Mouse (Mus musculus): ENCODE results near the gene Usp39.

The Usp39 gene

DNA sequence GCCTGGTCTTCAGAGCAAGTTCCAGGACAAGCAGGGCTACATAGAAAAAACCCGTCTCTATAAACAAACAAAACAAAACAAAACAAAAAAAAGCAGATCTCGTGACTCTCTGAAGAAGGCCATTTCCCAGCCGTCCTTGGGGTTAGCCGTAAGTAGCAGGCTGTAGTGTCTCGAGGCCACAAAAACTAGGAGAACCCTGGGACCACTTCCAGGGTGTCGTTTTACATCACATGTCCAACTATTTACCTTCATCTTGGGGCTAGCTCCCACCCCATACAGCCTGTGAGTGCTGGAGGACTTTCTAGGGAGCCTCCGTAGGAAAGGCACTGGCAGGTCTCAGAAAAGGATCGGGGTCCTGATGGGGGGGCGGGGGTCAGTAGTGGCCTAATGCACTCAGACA lies 41.5 kb downstream of the Usp39 start:
- in situ Hi-C loops (cut with MboI, MseI): no loop called here

DNA sequence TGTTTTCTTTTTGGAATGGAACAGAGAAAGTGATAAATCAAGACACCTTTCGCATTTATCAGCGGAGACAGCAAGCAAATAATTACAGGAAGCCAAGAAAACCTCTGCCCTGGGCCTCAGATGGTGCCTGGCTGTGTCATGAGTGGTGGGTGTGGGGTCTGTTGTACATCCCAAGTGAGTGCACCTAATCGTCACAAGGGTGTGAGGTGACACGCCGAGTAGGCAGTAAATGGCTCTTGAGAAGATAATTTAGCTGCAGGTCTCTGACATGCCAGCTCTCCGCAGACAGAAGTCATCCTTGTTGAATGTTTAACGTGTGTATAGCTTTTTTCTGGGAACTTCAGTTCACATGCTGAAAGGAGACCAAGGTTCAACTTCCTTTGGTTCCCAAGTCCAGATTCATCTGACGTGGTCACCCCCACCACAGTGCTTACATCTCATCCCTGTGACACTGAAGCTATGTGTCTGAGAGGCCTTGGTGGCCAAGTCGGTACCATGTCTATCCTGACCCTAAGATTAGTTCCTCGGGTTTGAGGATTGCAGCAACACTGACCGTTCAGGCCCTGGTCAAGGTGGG lies 42.5 kb downstream of the Usp39 start:
- in situ Hi-C loops (cut with MboI, MseI): no loop called here

DNA sequence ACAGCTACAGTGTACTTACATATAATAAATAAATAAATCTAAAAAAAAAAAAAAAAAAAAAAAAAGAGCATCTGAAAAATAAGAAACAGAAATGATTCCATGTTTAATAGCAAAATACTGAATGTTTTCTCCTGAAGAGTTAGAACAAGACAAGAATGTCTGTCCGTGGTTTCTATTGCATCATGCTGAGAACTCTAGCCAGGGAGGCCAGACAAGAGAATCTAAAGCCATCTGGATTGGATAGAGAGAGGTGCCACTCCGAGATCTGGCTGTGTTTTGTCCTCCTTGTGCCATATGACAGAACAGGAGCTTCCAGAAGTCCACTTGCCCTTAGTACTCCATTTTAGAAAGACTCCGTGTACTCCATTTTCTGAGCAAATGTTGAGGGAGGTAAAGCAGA lies 47.2 kb downstream of the Usp39 start:
- in situ Hi-C loops (cut with MboI, MseI): no loop called here

DNA sequence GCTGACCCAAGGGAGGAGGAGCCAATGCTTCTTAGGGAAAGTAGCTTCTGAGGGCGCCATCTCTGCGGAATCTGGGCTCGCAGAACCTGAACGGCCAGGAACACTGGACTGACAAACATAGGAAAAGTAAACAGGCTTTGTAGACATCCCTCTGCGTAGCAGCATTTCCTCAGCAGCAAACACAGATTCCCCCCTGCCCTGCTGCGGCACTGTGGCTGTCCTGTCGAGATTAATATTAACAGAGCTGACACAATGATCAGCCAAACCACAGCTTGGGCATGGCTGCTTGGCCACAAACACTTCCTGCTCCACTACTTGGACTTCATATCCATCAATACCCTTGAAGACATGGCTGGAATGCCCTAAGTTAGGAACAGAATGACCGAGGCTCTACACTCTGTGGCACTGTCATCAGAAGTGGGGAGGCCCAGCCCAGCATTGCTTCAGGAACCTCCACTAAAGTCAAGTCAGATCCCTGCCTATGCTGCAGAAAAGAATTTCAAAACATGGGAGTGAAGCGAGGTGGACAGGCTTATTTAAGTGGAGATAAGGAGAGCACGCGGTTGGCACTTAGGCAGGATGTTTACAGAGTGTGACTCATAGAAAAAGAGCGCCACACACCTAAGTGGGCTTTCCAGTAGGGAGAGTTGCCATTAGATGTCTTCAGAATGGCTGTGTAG lies 51.9 kb downstream of the Usp39 start:
- in situ Hi-C loops (cut with MboI, MseI): no loop called here

DNA sequence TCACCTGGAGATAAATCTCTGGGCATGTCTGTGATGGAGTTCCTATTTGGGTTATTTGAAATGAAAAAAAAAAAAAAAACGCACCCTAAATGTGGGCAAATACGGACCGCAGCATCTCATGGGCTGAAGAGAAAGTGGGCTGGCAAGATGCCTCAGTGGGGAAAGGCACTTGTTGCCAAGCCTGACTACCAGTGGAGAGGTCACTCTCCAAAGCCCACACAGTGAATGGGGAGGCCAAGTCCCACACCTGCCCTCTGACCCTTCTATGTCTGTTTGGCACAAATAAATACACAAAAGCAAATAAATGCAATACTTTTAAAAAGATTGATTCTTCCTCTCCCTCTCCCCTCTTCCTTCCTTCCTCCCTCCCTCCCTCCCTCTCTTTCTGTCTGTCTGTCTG lies 55.5 kb downstream of the Usp39 start:
- in situ Hi-C loops (cut with MboI, MseI): no loop called here

DNA sequence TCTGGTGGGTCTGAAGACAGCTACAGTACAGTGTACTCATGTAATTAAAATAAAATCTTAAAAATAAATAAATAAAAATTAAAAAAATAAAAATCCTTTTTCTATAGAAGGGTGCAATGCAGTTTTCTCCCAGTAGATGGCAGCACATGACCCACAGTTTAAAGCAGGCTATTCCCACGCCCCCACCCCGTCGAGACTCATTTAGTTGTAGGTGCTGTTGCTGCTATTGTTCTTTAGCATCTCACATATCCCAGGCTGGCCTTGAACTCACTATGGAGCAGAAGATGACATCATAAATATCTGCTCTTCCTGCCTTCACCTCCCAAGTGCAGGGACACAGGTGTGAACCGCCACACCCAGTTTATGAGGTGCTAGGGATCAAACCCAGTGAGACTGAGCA lies 61.1 kb downstream of the Usp39 start:
- in situ Hi-C loops (cut with MboI, MseI): no loop called here

DNA sequence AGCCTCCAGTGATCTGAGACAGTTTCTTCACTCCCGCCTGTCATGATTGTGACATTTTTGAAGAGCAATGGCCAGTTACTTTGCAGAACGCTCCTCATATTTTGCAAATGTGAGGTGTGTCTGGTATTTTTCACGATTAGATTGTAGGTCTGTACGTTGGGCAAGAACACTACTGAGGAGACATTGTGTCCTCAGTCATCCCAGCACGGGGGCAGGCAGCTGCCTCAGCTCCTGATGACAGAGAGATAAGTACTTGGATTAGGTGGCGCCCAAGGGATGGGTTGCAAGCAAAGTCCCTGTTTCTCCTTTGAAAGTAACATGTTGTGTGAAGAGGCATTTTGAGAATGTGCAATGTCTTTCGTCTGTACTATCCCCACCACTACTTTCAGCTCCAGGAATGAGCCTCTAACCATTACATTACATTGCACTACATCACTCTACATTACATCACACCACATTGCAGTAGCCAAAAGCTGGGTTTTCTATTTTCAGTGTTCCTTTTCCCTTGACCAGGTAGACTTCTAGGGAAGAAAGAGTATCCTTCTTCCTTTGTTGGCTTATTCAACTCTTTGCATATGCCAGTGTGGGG lies 64.5 kb downstream of the Usp39 start:
- in situ Hi-C loops (cut with MboI, MseI): no loop called here

DNA sequence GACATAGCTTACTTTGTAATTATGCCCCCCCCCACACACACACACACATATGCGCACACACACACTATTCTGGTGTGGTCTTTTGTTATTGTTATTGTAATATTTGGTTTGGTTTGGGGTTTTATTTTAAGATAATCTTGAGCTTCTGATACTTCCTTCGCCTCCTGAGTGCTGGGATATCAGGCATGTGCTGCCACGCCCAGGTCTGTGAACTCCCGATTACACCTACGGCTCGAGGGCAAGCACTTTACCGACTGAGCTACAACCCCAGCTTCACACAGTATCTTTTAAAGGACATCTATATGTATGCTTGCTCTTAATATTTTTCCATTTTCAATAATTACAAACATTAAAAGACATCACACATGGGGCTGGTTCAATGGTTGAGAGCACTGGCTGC lies 65.5 kb downstream of the Usp39 start:
- in situ Hi-C loops (cut with MboI, MseI): no loop called here

DNA sequence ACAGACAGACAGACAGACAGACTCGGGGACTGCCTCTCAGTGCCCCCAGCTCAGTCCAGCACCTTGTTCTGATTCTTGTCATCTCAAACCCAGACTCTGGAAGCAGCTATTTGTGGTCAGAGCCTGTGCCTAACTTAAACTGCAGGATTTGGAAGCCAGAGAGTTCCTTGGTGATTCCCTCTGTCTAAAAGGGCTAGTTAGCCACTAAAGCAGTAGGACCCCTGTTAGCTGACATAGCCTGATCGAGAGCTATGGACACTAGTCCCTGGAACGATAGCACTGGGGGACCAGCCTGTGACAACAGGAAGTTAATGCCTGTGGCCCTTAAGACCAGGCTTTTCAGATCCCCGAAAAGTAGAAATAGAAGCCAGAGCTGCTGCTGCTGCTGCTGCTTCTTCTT lies 66.1 kb downstream of the Usp39 start:
- in situ Hi-C loops (cut with MboI, MseI): no loop called here

DNA sequence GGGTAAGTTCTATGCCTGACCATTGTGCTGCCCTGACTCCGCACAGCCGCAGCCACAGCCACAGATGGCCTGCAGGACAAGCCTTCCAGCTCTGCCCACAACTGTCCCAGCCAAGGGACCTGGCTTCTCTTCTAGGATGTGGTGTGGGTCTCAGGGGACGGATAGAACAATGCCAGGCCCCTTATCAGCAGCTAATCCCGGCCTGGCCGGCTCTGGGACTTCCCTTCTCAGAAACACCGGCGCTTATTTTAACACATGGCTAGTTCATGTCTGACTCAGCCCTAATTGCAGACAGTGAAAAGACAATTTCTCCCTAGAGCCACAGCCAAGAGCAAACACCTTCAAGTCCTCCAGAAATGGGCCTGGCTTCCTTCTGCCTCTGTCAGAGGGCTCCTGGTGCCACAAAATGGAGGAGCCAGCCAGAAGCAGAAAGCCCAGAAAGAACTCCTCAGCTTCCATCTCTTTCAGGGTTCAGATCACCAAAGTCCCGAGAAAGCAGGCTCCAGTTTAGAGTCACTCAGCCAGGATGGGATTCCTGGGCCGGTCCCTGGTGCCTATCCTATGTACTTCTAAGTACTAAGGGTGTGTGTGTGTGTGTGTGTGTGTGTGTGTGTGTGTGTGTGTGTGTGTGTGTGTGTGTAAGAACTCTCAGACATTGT lies 67.3 kb downstream of the Usp39 start:
- in situ Hi-C loops (cut with MboI, MseI): no loop called here

DNA sequence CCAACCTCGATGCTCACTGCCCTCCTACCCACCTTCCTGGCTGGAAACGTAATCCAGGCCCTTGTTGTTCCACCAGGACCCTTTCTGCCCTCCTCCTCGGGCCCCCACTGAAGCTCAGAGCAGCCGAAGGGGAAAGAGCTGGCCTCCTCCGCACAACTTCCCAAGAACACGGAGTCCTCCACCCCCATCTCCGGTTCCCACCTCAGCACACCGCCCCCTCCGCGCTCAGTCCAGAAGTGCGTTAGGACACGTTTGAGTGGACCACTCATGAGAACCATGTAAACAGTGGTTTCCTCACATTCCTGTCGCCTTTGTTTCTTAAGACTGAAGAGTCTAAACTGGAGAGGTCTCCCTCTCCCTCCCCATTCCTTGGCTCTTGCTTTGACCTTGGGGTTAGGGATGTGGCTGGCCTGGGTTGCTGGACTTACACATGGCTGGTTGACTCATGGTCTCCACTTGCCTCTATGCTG lies 68.0 kb downstream of the Usp39 start:
- in situ Hi-C loops (cut with MboI, MseI): no loop called here

DNA sequence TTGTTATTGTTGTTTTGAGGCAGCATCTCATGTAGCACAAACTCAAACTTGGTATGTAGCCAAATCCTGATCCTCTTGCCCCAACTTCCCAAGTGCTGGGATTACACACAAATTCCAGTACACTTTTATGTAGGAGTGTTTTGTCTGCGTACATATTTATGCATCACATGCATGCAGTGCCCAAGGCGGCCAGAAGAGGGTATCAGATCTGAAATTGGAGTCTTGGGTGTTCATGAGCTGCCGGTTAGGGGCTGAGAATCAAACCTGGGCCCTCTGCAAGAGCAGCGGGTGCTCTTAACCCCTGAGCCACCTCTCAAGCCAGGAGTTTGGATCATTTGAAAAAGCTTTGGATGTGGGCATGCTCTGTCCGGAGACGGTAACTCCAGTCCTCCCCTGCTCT lies 68.8 kb downstream of the Usp39 start:
- in situ Hi-C loops (cut with MboI, MseI): no loop called here

DNA sequence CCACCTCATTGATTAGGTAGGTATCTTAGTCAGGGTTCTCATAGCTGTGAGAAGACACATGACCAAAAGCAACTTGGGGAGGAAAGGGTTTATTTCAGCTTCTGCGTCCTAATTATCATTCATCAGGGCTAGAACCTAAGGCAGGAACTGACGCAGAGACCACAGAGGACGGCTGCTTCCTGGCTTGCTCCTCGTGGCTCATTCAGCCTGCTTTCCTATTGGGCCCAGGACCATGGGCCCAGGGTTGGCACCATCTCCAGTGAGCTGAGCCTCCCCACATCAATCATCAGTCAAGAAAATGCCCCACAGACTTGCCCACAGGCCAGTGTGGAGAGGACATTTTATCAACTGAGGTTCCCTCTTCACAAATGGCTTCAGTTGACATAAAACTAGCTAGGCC lies 69.5 kb downstream of the Usp39 start:
- in situ Hi-C loops (cut with MboI, MseI): no loop called here

DNA sequence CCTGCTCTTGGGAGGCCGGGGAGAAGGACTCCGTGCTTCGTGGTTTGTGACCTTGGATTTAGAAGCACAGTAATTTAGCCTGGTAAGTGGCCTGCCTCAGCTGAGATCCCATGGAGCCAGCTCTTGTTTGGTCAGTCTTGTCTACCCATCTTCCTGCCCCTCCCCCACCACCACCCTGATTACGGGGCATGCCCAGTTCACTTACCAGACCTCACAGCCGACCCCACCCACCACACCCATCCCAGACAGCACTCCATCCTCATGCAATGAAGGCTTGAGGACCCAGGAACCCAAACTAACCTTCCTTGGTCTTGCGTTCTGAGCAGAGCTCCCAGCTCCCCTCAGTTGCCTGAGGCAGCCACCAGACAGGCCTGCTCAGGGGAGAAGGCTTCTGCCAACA lies 71.8 kb downstream of the Usp39 start:
- in situ Hi-C loops (cut with MboI, MseI): loop anchor here (5.0 kb wide), 1 partner anchor 49 kb away; no protein-coding TSS in a partner anchor

DNA sequence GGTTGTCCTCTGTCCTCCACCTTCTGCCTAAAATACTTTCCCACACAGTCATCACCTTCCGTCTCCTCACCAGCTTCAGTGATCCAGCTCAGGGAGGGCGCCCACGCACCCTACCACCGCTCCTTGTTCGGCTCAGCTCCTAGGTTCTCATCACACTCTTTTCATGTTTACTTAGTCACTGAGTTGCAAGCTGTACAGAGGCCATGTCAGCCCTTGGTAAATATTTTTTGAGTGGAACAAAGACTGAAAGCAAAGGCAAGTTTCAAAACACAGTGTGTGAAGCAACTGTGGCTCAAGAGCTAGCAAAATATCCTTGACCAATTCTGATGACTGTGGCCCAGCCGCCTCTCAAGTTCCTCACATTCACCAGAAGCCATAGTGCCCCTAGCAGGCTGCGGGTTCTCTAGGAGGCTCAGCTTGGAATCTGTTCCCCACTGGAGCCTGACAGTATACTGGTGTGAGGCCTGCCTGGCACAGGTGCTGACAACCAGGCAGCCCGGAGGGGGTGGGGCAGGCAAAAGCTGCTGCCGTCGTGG lies 72.8 kb downstream of the Usp39 start:
- in situ Hi-C loops (cut with MboI, MseI): loop anchor here (5.0 kb wide), 1 partner anchor 50 kb away; no protein-coding TSS in a partner anchor

DNA sequence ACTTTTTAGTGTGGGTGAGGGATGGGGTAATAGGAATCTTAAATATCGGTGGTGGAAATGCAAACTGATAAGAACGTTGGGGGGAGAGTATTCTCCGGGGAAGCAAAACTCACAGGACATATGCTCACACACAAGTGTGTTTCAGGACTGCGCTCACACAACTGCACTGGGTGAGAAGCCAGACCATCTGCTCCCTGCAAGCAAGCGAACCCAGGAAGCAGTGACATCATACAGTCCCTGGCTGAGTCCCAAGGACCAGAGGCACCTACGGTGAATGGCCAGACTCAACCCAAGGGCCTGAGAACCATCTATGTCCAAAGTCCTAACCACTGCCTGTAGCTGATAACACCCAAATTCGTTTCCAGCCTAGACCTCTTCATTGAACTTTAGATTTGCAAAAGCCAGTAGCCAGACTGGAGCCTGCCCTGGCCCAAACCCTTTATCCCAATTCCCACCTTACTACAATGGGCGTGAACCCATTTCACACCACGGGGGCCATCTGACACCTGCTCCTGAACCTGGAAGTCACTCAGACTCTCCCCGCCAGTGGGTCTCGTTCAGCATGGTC lies 73.9 kb downstream of the Usp39 start:
- in situ Hi-C loops (cut with MboI, MseI): loop anchor here (5.0 kb wide), 1 partner anchor 51 kb away; no protein-coding TSS in a partner anchor

DNA sequence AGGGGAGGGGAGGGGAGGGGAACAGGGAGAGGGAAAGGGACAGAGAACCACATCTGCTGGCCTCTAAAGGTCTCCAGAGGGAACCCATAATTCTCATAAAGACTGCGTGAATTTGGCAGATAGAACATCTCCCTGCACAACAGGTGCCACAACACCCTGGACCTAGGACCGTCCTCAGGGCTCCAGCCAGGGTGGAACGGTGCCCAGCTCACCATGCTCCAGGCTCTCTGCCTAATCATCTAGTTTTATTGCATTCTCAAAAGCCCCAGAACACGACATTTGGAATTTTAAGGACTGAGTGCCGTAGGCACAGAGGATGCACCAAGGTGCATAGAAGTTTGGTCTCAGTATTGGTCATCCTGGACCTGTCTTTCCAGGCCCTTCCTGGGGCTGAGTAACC lies 74.7 kb downstream of the Usp39 start:
- in situ Hi-C loops (cut with MboI, MseI): loop anchor here (5.0 kb wide), 1 partner anchor 52 kb away; no protein-coding TSS in a partner anchor
